Mouse (Mus musculus) bone marrow macrophage, adult 2 months (primary cell): ENCODE measurements around the gene Kri1. TPM values are rescaled to one million over a fixed set of nuclear protein-coding genes. Genes with fewer than 3 reads are reported as not detected.
A peak's percentile ranks its signal among the peaks of the same experiment; 100 is the strongest.
"Not testable (repeated sequence)": the region's sequence is repeated elsewhere in the genome, so short reads cannot be mapped to it uniquely, and the experiment has no call there.

Experiments
- H3K27ac ChIP-seq: 2 replicates; pipeline ENCODE4 v1.5.1; 2012; ENCODE audit warnings: low read depth, low read length; ENCODE audit not compliant: insufficient read depth
- H3K4me1 ChIP-seq: 2 replicates; pipeline ENCODE4 v1.6.1; 2012; ENCODE audit warnings: low read length; ENCODE audit not compliant: control insufficient read depth, insufficient read depth
- H3K4me3 ChIP-seq: 2 replicates; pipeline ENCODE4 v1.5.1; 2012; ENCODE audit warnings: mild to moderate bottlenecking, low read length, moderate library complexity; ENCODE audit not compliant: insufficient read depth
- CTCF ChIP-seq: IDR thresholded peaks from 2 replicates; pipeline ENCODE4 v1.5.1; 2012; ENCODE audit warnings: low read depth, mild to moderate bottlenecking, low read length, moderate library complexity
- POLR2A ChIP-seq: IDR thresholded peaks from 2 replicates; pipeline ENCODE4 v1.6.1; 2012; ENCODE audit warnings: mild to moderate bottlenecking, low read depth, low read length, borderline replicate concordance
- polyA plus RNA-seq: library from polyadenylated mRNA; stranded (reverse); fragments of >200 nt; gene quantifications from 2 replicates; pipeline ENCODE4 v1.2.4, GENCODE M21; 2012; ENCODE audit not compliant: missing spikeins, insufficient read depth, insufficient read length

Kri1 gene
- polyA plus RNA-seq, 1 experiment = 28.6 TPM

DNA sequence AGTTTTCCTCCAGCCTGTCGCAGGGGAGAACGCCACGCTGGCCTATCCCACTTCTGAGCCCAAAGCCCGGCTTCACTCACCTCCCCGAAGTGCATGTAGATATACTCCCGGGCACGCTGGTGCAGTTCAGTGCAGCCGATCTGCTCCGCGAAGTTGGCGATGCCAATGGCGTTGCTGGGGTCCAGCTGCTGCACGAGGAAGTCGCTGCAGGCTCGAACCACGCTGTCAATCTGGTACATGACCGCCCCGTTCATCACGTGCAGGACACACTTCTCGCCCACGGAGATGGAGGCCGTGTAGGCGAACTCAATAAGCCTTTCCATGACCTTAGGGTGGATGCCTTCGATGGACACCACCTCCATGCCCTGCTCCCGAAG is 50.8 kb downstream of the Kri1 start:
- no peak overlapping the region; the same call in 1 of the 2 replicates for H3K27ac ChIP-seq
- TF ChIP-seq POLR2A (no peak), CTCF (no peak)
- H3K4me3 ChIP-seq = peak overlapping the region; percentile 82
- peaks cover 16% of the 10 kb centered on the region for H3K4me1 ChIP-seq

DNA sequence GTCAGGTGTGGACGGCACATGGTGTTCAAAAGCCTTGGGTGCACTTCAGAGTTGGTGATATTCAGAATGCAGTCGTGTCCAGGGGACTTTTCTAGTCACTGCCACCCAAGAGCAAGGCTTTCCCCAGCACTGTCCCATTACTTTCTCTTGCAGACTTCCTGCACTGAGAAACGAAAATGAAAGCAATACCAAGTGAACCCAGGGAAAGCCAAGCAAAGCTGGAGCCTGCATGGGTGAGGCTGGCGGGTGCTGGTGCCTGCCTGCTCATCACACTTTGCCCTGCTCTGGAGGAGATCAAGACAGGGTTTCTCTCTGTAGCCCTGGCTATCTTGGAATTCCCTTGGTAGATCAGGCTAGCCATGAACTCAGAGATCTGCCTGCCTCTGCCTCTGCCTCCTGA is 52.4 kb downstream of the Kri1 start:
- TF ChIP-seq CTCF = no peak
- TF ChIP-seq POLR2A = no peak
- H3K27ac ChIP-seq = peak overlapping the region; percentile 51
- H3K4me3 ChIP-seq = peak overlapping the region; percentile 27
- peaks cover 16% of the 10 kb centered on the region for H3K4me1 ChIP-seq

DNA sequence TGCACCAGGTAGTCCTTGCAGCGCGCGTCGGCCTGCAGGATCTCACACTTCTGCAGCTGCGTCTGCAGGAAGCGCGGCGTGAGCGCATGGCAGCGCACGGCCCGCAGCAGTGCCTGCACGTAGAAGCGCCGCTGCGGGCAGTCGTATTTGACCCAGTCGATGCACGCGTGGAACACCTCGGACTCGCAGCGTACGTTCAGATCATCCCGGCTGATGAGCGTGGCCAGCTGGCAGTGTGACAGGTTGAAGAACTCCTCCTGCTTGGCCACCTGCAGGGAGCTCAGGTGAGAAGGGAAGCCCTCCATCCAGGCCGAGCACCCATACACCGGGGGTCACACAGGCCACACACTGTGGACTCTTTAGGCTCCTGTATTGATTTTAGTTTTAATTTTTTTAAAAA is 54.0 kb downstream of the Kri1 start:
- Histone ChIP-seq H3K27ac (no peak overlapping the region), H3K4me1 (peaks cover 16% of the 10 kb centered on the region), H3K4me3 (no peak overlapping the region)
- TF ChIP-seq POLR2A (no peak), CTCF (no peak)

DNA sequence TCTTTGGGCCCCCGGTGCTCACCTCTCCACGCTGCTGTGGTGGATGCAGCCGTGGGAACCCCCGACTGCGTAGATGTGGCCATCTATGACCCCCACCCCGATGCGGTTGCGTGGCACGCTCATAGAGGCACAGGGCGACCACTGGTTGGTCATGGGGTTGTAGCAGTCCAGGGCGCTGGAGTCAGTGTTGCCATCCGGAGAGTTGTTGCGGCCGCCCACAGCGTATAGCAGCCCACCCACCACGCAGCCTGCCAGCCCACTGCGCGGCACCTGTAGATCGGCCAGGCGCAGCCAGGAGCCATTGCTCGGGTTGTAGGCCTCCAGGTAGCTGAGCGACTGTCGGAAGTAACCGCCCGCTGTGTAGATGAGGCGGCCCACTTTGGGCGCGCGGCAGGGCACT is 54.4 kb downstream of the Kri1 start:
- TF ChIP-seq CTCF (no peak), POLR2A (no peak)
- Histone ChIP-seq H3K4me3 (no peak overlapping the region), H3K4me1 (peaks cover 16% of the 10 kb centered on the region), H3K27ac (no peak overlapping the region)

DNA sequence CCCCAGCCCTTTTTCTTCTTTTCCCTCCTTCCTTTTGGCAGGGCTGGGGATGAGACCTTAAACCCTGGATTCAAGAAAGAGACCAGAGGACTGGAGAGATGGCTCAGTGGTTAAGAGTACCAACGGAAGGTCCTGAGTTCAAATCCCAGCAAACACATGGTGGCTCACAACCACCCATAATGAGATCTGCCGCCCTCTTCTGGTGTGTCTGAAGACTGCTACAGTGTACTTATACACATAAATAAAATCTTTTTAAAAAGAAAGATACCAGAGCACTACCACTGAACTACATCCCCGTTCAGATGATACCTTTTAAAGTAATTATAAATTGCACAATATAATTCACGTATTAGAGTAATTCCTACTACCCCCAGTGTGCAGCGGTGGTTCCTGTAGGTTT is 54.9 kb downstream of the Kri1 start:
- H3K4me1 ChIP-seq = peaks cover 18% of the 10 kb centered on the region
- TF ChIP-seq CTCF = no peak
- no peak for TF ChIP-seq POLR2A
- H3K27ac ChIP-seq = no peak overlapping the region
- no peak overlapping the region for H3K4me3 ChIP-seq

DNA sequence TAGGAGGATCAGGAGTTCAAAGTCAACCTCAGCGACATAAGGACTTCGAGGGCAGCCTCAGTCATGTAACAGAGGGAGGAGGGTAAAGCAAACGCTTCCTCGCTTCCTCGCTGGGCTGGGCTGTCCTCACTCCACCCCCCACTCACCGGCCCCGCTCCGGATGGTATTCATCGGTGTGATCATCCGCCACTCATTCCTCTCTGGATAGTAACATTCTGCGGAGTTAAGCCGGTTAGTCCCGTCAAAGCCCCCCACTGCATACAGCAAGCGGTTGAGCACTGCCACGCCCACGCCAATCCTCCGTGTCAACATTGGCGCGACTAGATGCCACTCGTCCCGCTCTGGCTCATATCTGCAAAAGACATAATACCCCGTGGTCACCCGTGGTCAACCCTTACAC is 56.2 kb downstream of the Kri1 start:
- peaks cover 16% of the 10 kb centered on the region for H3K4me1 ChIP-seq
- no peak overlapping the region for H3K4me3 ChIP-seq
- TF ChIP-seq POLR2A (no peak), CTCF (no peak)
- no peak overlapping the region for H3K27ac ChIP-seq

DNA sequence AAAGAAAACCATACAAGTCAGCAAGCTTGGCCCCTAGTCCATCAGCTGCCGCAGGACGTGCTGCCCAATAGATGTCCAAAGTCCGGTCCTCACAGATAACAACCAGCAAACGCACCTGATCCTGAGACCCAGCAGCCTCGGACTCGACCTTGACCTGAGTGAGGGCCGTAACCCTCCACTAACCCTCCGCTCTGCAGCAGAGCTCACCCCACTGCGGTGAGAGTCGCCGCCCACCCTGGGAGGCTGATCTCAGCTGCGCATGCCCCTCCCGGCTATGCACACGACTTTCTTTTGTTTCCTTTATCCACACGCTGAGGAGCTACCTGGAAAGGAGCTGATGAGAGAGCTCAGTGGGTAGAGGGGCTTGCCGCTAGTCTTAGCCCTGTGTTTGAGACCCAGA is 60.4 kb downstream of the Kri1 start:
- Histone ChIP-seq H3K4me1 (peaks cover 9% of the 10 kb centered on the region), H3K27ac (no peak overlapping the region), H3K4me3 (no peak overlapping the region)
- TF ChIP-seq POLR2A = no peak
- no peak for TF ChIP-seq CTCF

DNA sequence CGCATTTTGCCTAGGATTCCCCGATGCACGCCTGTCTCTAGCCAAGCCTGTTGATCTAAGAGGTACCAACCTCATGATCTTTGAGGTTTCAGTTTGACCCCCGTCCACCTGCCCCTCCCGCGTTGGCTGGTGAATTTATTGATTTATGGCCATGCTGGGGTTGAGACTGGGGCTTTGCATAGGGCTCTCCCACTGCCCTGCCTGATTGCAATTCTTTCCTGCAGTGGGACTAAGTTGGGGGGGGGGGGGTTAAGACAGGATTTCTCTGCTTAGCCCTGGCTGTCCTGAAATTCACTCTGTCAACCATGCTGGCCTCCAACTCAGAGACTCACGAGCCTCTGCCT is 62.4 kb downstream of the Kri1 start:
- Histone ChIP-seq H3K4me1 (peaks cover 17% of the 10 kb centered on the region), H3K27ac (no peak overlapping the region), H3K4me3 (peak overlapping the region; percentile 45)
- TF ChIP-seq CTCF = no peak
- TF ChIP-seq POLR2A = no peak

DNA sequence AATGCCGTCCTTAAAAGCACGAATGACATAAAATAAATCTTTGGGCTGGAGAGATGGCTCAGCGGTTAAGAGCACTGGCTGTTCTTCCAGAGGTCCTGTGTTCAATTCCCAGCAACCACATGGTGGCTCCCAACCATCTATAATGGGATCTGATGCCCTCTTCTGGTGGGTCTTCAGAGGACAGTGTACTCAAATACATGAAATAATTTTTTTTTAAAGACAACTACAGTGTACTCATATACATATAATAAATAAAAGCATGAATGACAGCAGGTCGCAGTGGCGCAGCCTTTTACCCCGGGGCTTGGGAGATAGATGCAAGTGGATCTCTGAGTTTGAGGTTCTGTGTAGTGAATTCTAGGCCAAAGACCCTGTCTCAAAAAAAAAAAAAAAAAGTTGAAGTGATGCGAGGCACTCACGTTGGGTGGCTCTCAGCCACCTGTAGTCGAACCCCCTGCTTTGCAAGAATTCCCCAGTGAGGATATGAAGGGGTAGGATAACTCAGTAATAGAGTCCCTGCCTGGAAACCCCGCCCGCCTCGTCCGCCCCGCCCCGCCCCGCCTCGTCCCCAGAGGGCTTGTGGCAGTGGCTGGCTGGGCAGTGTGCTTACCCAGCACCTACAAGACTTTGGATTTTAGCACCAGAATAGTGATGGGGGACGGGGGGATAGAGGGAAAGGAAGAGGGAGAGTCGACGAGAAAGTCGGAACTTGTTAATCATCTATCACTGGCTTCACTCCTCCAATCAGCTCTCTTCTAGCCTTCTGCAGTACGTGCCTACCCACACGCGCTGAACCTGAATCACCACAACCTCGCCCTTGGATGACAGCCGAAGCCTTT is 63.0 kb downstream of the Kri1 start:
- Histone ChIP-seq H3K27ac (no peak overlapping the region), H3K4me1 (peaks cover 17% of the 10 kb centered on the region), H3K4me3 (peak overlapping the region; percentile 45)
- TF ChIP-seq POLR2A (no peak), CTCF (no peak)

DNA sequence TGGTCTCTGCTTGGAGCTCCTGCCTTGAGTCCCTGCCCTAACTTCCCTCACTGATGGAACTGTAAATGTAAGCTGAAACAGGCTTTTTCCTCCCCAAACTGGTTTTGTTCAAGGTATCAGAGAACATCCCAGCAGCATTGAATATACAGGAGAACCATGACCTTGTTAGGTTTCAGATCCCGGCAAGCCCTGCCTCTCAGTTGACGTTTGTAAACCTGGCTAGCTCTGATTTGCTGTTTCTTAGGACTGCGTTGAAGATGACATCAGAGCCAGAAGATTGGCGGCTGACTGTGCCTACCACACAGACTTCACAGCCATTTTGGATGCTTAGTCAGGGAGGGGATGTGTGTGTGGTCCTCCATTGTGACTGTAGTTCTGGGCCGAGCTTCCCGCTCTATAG is 63.9 kb downstream of the Kri1 start:
- H3K4me3 ChIP-seq = no peak overlapping the region
- peaks cover 17% of the 10 kb centered on the region for H3K4me1 ChIP-seq
- no peak overlapping the region for H3K27ac ChIP-seq
- TF ChIP-seq CTCF (no peak), POLR2A (no peak)

DNA sequence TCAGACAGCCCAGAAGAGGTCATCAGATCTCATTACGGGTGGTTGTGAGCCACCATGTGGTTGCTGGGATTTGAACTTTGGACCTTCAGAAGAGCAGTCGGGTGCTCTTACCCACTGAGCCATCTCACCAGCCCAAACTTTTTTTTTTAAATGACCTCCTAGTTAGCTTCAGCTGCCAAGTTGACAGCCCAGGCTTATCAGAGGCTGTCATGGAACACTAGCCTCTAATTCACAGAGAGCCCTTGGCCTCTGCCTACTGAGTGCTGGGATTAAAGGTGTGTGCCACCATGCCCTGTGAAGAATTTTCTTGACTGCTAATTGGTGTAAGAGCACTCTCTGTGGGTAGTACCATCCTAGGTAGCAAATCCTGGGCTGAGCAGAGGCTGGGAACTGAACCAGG is 64.3 kb downstream of the Kri1 start:
- H3K4me1 ChIP-seq = peaks cover 17% of the 10 kb centered on the region

More for the DNA sequence above, 64.3 kb downstream of the Kri1 start:
- not testable (repeated sequence) for H3K4me3 ChIP-seq, H3K27ac ChIP-seq

Other genes starting within 250 kb of the Kri1 start
- gene Zglp1, start 220.9 kb downstream of the Kri1 start, polyA plus RNA-seq = not detected in 2 replicates
- not detected in 2 replicates for gene Gm49373, start 214.9 kb downstream of the Kri1 start, polyA plus RNA-seq
- gene Fdx1l, start 214.4 kb downstream of the Kri1 start, polyA plus RNA-seq = 24.8 and 32.1 TPM in 2 replicates
- gene Gm38431, start 196.0 kb downstream of the Kri1 start, polyA plus RNA-seq = 0.56 and 1.3 TPM in 2 replicates
- 31.2 and 35.4 TPM in 2 replicates for gene Raver1, start 196.0 kb downstream of the Kri1 start, polyA plus RNA-seq
- gene Tyk2, start 156.7 kb downstream of the Kri1 start, polyA plus RNA-seq = 46.3 and 47.1 TPM in 2 replicates
- 104 and 110 TPM in 2 replicates for gene Cdc37, start 138.0 kb downstream of the Kri1 start, polyA plus RNA-seq
- gene Pde4a, start 122.3 kb downstream of the Kri1 start, polyA plus RNA-seq = 13.2 and 14.2 TPM in 2 replicates
- 34.9 and 36.4 TPM in 2 replicates for gene Keap1, start 48.6 kb downstream of the Kri1 start, polyA plus RNA-seq
- gene S1pr5, start 39.5 kb downstream of the Kri1 start, polyA plus RNA-seq = not detected in 2 replicates
- gene Atg4d, start 22.7 kb downstream of the Kri1 start, polyA plus RNA-seq = 10.8 and 11.8 TPM in 2 replicates
- gene Cdkn2d, start 3.4 kb upstream of the Kri1 start, polyA plus RNA-seq = 33.1 and 33.7 TPM in 2 replicates
- gene Ap1m2, start 24.4 kb upstream of the Kri1 start, polyA plus RNA-seq = not detected in 2 replicates
- 48.8 and 55.0 TPM in 2 replicates for gene Slc44a2, start 32.7 kb upstream of the Kri1 start, polyA plus RNA-seq
- gene Ilf3, start 79.9 kb upstream of the Kri1 start, polyA plus RNA-seq = 33.3 and 42.9 TPM in 2 replicates
- gene Qtrt1, start 123.9 kb upstream of the Kri1 start, polyA plus RNA-seq = 9.9 and 14.9 TPM in 2 replicates
- gene Dnm2, start 136.9 kb upstream of the Kri1 start, polyA plus RNA-seq = 118 and 129 TPM in 2 replicates
- gene Tmed1, start 222.3 kb upstream of the Kri1 start, polyA plus RNA-seq = 11.3 and 11.8 TPM in 2 replicates
- gene AB124611, start 238.2 kb upstream of the Kri1 start, polyA plus RNA-seq = 156 and 179 TPM in 2 replicates